In the genomic region with DNA sequence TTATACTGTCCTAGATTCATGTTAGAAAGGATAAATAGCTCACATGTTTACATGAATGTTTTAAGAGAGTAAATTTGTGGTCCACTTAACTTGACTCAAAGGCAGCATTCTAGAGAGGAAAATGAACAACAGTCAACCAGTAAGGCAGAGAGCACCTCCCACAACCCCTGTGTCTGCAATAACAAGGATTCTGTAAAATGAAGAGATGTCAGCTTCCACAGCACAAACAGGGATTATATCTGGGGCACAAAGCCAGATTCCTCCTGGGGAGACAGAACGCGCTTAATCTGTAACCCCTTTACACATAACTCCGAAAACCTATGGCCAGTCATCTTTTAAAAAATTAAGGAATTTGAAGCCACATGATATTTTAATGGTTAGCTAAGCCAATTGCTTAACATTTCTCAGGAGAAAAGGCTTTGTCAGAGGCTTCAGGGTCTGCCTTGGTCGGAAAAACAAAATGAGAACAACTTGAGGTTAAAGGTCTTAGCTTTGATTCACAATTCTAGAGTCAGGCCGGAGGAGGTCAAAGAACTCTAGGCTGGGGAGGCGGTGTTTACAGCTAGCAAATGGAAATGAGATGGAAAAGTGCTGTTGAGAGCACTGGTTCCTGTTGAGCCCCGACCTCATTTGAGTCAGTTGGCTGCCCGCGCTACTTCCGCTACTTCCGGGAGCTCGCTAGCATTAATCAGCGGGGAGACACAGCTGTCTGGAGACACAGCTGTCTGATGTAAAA, we compare ENCODE assay signal across 8 mouse cellular contexts.
DNase-seq lines count a peak whose midpoint lies in the region; ATAC-seq and TF ChIP-seq lines count a peak whose summit lies in the region.

No protein-coding gene starts in this region.

- H3K27ac ChIP-seq in heart, adult 2 months, result no peak overlapping the region
- no peak overlapping the region for H3K27ac ChIP-seq in heart, embryonic 12.5 days (ENCODE audit: poor library complexity, severe bottlenecking)
- H3K27ac ChIP-seq in hindbrain, embryonic 16.5 days (ENCODE audit: low read depth, low read length), result no peak overlapping the region
- no peak overlapping the region for H3K27ac ChIP-seq in liver, embryonic 16.5 days (ENCODE audit: low read length)
- H3K27ac ChIP-seq in neural tube, embryonic 14.5 days (ENCODE audit: low read depth, low read length), result no peak overlapping the region

- H3K9ac ChIP-seq in heart, adult 2 months (ENCODE audit: low read depth, low read length), result no peak overlapping the region
- no peak overlapping the region for H3K9ac ChIP-seq in heart, embryonic 12.5 days
- no peak overlapping the region for H3K9ac ChIP-seq in hindbrain, embryonic 16.5 days (ENCODE audit: low read depth, low read length)
- no peak overlapping the region for H3K9ac ChIP-seq in liver, embryonic 16.5 days (ENCODE audit: low read depth, low read length)
- no peak overlapping the region for H3K9ac ChIP-seq in neural tube, embryonic 14.5 days (replicated peaks; ENCODE audit: low read depth, low read length)

- no peak for TF ChIP-seq CTCF in heart, adult 2 months (IDR thresholded peaks at IDR 0.05)

- no peaks in the 10 kb centered on the region for H3K79me2 ChIP-seq in heart, adult 2 months (replicated peaks; ENCODE audit: control insufficient read depth, insufficient read depth, low read length)

- no peak overlapping the region for H3K4me3 ChIP-seq in heart, adult 2 months
- H3K4me3 ChIP-seq in heart, embryonic 12.5 days, result no peak overlapping the region
- no peak overlapping the region for H3K4me3 ChIP-seq in hindbrain, embryonic 16.5 days (ENCODE audit: low read length)
- no peak overlapping the region for H3K4me3 ChIP-seq in liver, embryonic 16.5 days (ENCODE audit: low read depth, low read length)
- no peak overlapping the region for H3K4me3 ChIP-seq in neural tube, embryonic 14.5 days (ENCODE audit: low read depth, low read length)

- H3K4me1 ChIP-seq in heart, adult 2 months (ENCODE audit: control insufficient read depth, insufficient read depth, low read length), result no peaks in the 10 kb centered on the region
- no peaks in the 10 kb centered on the region for H3K4me1 ChIP-seq in heart, embryonic 12.5 days (replicated peaks)
- H3K4me1 ChIP-seq in hindbrain, embryonic 16.5 days (ENCODE audit: control insufficient read depth, insufficient read depth, low read depth, low read length), result no peaks in the 10 kb centered on the region
- H3K4me1 ChIP-seq in liver, embryonic 16.5 days (ENCODE audit: control insufficient read depth, low read depth, low read length), result no peaks in the 10 kb centered on the region
- peaks cover 4% of the 10 kb centered on the region; the same call in 1 of the 2 replicates for H3K4me1 ChIP-seq in neural tube, embryonic 14.5 days (ENCODE audit: control insufficient read depth, insufficient read depth, low read length)

- no peak for TF ChIP-seq EP300 in heart, adult 2 months (IDR thresholded peaks at IDR 0.05; ENCODE audit: insufficient read depth, low read depth, low read length)

- no peaks in the 10 kb centered on the region for H3K36me3 ChIP-seq in heart, adult 2 months (ENCODE audit: control insufficient read depth, insufficient read depth, low read length)
- no peaks in the 10 kb centered on the region for H3K36me3 ChIP-seq in heart, embryonic 12.5 days
- H3K36me3 ChIP-seq in hindbrain, embryonic 16.5 days (ENCODE audit: control insufficient read depth, insufficient read depth, low read length), result no peaks in the 10 kb centered on the region
- H3K36me3 ChIP-seq in liver, embryonic 16.5 days (ENCODE audit: control insufficient read depth, insufficient read depth), result no peaks in the 10 kb centered on the region
- H3K36me3 ChIP-seq in neural tube, embryonic 14.5 days (ENCODE audit: control insufficient read depth, insufficient read depth, low read length), result no peaks in the 10 kb centered on the region

- H3K4me2 ChIP-seq in heart, embryonic 12.5 days, result no peak overlapping the region
- H3K4me2 ChIP-seq in hindbrain, embryonic 16.5 days (ENCODE audit: low read length), result peak overlapping the region; percentile 40
- no peak overlapping the region for H3K4me2 ChIP-seq in liver, embryonic 16.5 days (ENCODE audit: low read depth, low read length)
- 0 out of 2 replicates have a peak overlapping the region, but pooled peaks have one; percentile 15 for H3K4me2 ChIP-seq in neural tube, embryonic 14.5 days (ENCODE audit: low read depth, low read length)

- no peak for ATAC-seq in heart, embryonic 12.5 days (ENCODE audit: insufficient number of reproducible peaks, low FRiP score)
- peak; percentile 43; the same call in 1 of the 2 replicates for ATAC-seq in hindbrain, embryonic 16.5 days
- ATAC-seq in liver, embryonic 16.5 days (ENCODE audit: low read depth), result peak; percentile 35; the same call in 1 of the 2 replicates
- ATAC-seq in neural tube, embryonic 14.5 days (ENCODE audit: low read depth), result peak; percentile 62; the same call in 1 of the 2 replicates

- WGBS in heart, adult 2 months, result 46% methylated on average over 13 of the region's 13 CpGs
- WGBS in heart, embryonic 12.5 days, result 64% methylated on average over 13 of the region's 13 CpGs
- 36% methylated on average over 13 of the region's 13 CpGs for WGBS in hindbrain, embryonic 16.5 days
- 42% methylated on average over 13 of the region's 13 CpGs for WGBS in liver, embryonic 16.5 days (ENCODE audit: insufficient replicate concordance)
- WGBS in neural tube, embryonic 14.5 days, result 33% methylated on average over 13 of the region's 13 CpGs

- no peaks in the 10 kb centered on the region for H3K27me3 ChIP-seq in heart, adult 2 months (ENCODE audit: control insufficient read depth, insufficient read depth, low read length)
- H3K27me3 ChIP-seq in heart, embryonic 12.5 days (replicated peaks), result no peaks in the 10 kb centered on the region
- no peaks in the 10 kb centered on the region for H3K27me3 ChIP-seq in hindbrain, embryonic 16.5 days (replicated peaks; ENCODE audit: control insufficient read depth, insufficient read depth, low read length)
- no peaks in the 10 kb centered on the region for H3K27me3 ChIP-seq in liver, embryonic 16.5 days (ENCODE audit: control insufficient read depth, insufficient read depth, low read depth, low read length)
- no peaks in the 10 kb centered on the region for H3K27me3 ChIP-seq in neural tube, embryonic 14.5 days (ENCODE audit: control insufficient read depth, insufficient read depth, low read length)

- peak; percentile 17 to 29 for DNase-seq in heart, adult 2 months
- DNase-seq in embryo, embryonic 9.5 days (ENCODE audit: extremely low spot score), result peak; percentile 20
- DNase-seq in c-Kit-positive CD71-positive TER-119-positive erythroid progenitor cells, embryonic 14.5 days (ENCODE audit: low spot score), result no peak
- DNase-seq in left cerebral cortex, postnatal 36 days (ENCODE audit: low spot score in 2 of 2), result no peak

- H3K9me3 ChIP-seq in heart, embryonic 12.5 days (replicated peaks), result no peaks in the 10 kb centered on the region
- H3K9me3 ChIP-seq in hindbrain, embryonic 16.5 days (ENCODE audit: control insufficient read depth, low read length), result no peaks in the 10 kb centered on the region
- H3K9me3 ChIP-seq in liver, embryonic 16.5 days (replicated peaks; ENCODE audit: control insufficient read depth, low read length), result no peaks in the 10 kb centered on the region
- H3K9me3 ChIP-seq in neural tube, embryonic 14.5 days (ENCODE audit: control insufficient read depth, low read length), result no peaks in the 10 kb centered on the region

- TF ChIP-seq POLR2A in heart, adult 2 months (IDR thresholded peaks at IDR 0.05; ENCODE audit: insufficient read depth, low read depth, low read length), result no peak

- intact Hi-C loops in heart, adult 2 months (cut with DNase I), result no loop called here
- intact Hi-C loops in left cerebral cortex, postnatal 36 days (cut with DNase I), result no loop called here

Comparison
In these comparisons a context has a peak if more than half of its experiments do, and no peak if none do; other contexts are left out.
1. DNase-seq: peak in heart, adult 2 months (2 of 2) and embryo, embryonic 9.5 days (single experiment); none in c-Kit-positive CD71-positive TER-119-positive erythroid progenitor cells, embryonic 14.5 days (single experiment) and left cerebral cortex, postnatal 36 days (0 of 2).
2. H3K4me2 ChIP-seq: peak in hindbrain, embryonic 16.5 days (single experiment) and neural tube, embryonic 14.5 days (single experiment); none in heart, embryonic 12.5 days (single experiment) and liver, embryonic 16.5 days (single experiment).